Mouse (Mus musculus) cerebellum, adult 2 months (tissue): ENCODE data around the gene Qsox1. TPM values are rescaled to one million over a fixed set of nuclear protein-coding genes. Genes with fewer than 3 reads are reported as not detected.

Experiments used
- DNase-seq, 2 experiments: peaks; one replicate each; pipeline ENCODE4 v3.0.0; 2021
- H3K27ac ChIP-seq: fragments of 200-500 bp; 2 replicates; pipeline ENCODE4 v1.5.1; 2012; ENCODE audit warnings: low read length, control low read depth, inconsistent platforms; ENCODE audit not compliant: insufficient read depth
- H3K27me3 ChIP-seq: fragments of 200-500 bp; 2 replicates; pipeline ENCODE4 v1.6.1; 2012; ENCODE audit warnings: inconsistent platforms, mild to moderate bottlenecking, low read length, moderate library complexity; ENCODE audit not compliant: control insufficient read depth, insufficient read depth
- H3K4me1 ChIP-seq: fragments of 200-500 bp; 2 replicates; pipeline ENCODE4 v1.6.1; 2011; ENCODE audit warnings: low read length; ENCODE audit not compliant: control insufficient read depth, insufficient read depth
- H3K4me3 ChIP-seq: fragments of 200-500 bp; replicated peaks from 2 replicates; pipeline ENCODE3; 2011; ENCODE audit warnings: mild to moderate bottlenecking, low read depth, low read length, control low read depth; ENCODE audit not compliant: insufficient read depth
- CTCF ChIP-seq: fragments of 200-500 bp; IDR thresholded peaks from 2 replicates; pipeline ENCODE4 v1.5.1; 2011; ENCODE audit warnings: low read depth, mild to moderate bottlenecking, control low read depth, low read length, moderate library complexity, borderline replicate concordance; ENCODE audit not compliant: insufficient read depth
- POLR2A ChIP-seq: fragments of 200-500 bp; IDR thresholded peaks from 2 replicates; pipeline ENCODE4 v1.6.1; 2011; ENCODE audit warnings: low read length, control low read depth, borderline replicate concordance; ENCODE audit not compliant: insufficient read depth
- WGBS: fragments of 180-500 bp; shearing (Covaris S2); methylation state at CpG from one replicate; pipeline ENCODE4 v1.1.7; 2018; 5-methylcytosine and 5-hydroxymethylcytosine counted together
- polyA plus RNA-seq: library from polyadenylated mRNA; depleted of rRNA; stranded (reverse); fragments of >200 nt; gene quantifications from 2 replicates; pipeline ENCODE4 v1.2.3, GENCODE M21; 2012

Gene Qsox1
- polyA plus RNA-seq, 1 experiment = 29.0 TPM

GRCm38 (mm10) chr1:155810616-155811015 lies 2.1 kb downstream of the Qsox1 start:
- H3K4me1 ChIP-seq = 0 out of 2 replicates have a peak, but pooled peaks cover 6% of the 10 kb centered on the region
- H3K4me3 ChIP-seq = no peak overlapping the region
- H3K27me3 ChIP-seq = no peaks in the 10 kb centered on the region
- TF ChIP-seq POLR2A (no peak), CTCF (no peak)
- WGBS = 72% methylated on average over 7 of the region's 7 CpGs
- no peak for DNase-seq
- H3K27ac ChIP-seq = no peak overlapping the region

- Histone ChIP-seq H3K4me1 (0 out of 2 replicates have a peak, but pooled peaks cover 6% of the 10 kb centered on the region), H3K27ac (no peak overlapping the region), H3K4me3 (no peak overlapping the region), H3K27me3 (no peaks in the 10 kb centered on the region)
- 56% methylated on average over 10 of the region's 10 CpGs for WGBS
- TF ChIP-seq CTCF (no peak), POLR2A (no peak)
- no peak for DNase-seq
These were observed 2.8 kb downstream of the Qsox1 start for GRCm38 (mm10) chr1:155809706-155810442.

DNA sequence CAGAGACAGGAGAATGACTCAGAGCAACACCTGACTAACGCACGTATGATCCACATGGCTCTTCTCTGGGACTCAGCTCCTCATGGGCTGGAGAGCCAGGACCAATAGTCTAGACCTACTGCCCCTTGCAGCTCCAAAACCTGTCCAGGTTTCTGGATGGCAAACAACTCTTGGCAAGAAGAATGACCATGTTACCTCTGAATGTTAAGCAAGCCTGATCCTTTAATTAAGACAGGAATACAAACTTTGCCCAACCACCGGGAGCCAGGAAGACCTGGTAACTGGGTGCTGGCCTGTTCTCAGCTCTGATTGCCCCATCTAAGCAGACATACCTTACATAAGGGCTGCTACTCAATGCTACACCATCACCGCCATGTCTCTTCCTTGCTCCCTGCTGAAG lies 4.4 kb downstream of the Qsox1 start:
- 87% methylated on average over 4 of the region's 4 CpGs for WGBS
- Histone ChIP-seq H3K27ac (no peak overlapping the region), H3K4me3 (no peak overlapping the region), H3K27me3 (no peaks in the 10 kb centered on the region), H3K4me1 (0 out of 2 replicates have a peak, but pooled peaks cover 6% of the 10 kb centered on the region)
- DNase-seq = no peak
- TF ChIP-seq CTCF = no peak

DNA sequence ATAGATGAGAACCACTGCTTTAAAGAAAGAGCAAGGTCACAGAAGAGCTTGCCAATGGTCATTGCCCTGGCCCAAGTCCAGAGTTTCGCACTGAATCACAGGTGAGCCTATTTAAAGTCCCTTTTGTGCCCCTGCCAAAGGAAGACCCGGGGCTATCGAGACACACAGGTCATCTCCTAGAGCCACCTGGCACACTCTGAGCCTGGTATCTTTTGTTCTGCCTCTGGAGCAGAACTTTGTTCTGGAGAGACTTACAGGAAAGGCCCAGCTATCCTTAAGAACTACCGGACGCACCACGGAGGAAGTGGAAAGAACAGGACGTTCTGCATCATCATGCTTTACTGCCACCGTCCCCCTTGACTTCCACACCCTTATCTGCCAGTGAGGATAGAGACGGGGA lies 7.1 kb downstream of the Qsox1 start:
- H3K27ac ChIP-seq = no peak overlapping the region
- H3K4me1 ChIP-seq = peaks cover 16% of the 10 kb centered on the region
- TF ChIP-seq CTCF (no peak), POLR2A (no peak)
- DNase-seq = no peak
- WGBS = 95% methylated on average over 9 of the region's 9 CpGs
- no peaks in the 10 kb centered on the region for H3K27me3 ChIP-seq
- H3K4me3 ChIP-seq = no peak overlapping the region

- no peaks in the 10 kb centered on the region for H3K27me3 ChIP-seq
- peak overlapping the region; percentile 54; the same call in 1 of the 2 replicates for H3K27ac ChIP-seq
- no peak overlapping the region for H3K4me3 ChIP-seq
- WGBS = 19% methylated on average over 11 of the region's 11 CpGs
- DNase-seq = peak; percentile 86 to 89
- TF ChIP-seq CTCF = no peak
- H3K4me1 ChIP-seq = peaks cover 25% of the 10 kb centered on the region
These were observed 11.4 kb downstream of the Qsox1 start for GRCm38 (mm10) chr1:155801014-155801991.

GRCm38 (mm10) chr1:155798000-155798399 lies 14.7 kb downstream of the Qsox1 start:
- no peak for DNase-seq
- 78% methylated on average over 4 of the region's 4 CpGs for WGBS
- Histone ChIP-seq H3K4me3 (no peak overlapping the region), H3K4me1 (peaks cover 25% of the 10 kb centered on the region), H3K27ac (no peak overlapping the region), H3K27me3 (no peaks in the 10 kb centered on the region)
- TF ChIP-seq POLR2A (no peak), CTCF (no peak)

DNA sequence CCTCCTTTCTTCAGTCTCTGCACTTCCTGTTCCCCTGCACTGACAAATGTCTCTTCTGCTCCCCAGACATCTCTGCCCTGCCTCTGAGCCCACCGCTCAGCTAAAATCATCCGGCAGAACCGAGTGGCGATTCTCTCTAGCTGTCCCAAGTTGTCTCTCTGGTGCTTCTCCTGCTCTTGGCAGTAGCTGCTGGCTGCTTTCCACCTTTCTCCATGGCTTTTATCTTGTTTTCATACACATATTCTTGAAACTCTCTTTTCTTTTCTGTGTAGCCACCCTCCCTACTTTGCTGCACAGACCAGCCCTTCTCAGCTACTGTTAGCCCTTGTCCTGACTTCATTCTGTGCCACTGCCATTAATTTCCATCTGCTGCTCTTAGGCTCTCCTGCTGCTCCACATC lies 15.3 kb downstream of the Qsox1 start:
- peak in 1 of 2 experiments; percentile 42 for DNase-seq
- H3K27me3 ChIP-seq = no peaks in the 10 kb centered on the region
- peaks cover 25% of the 10 kb centered on the region for H3K4me1 ChIP-seq
- 43% methylated on average over 4 of the region's 4 CpGs for WGBS
- TF ChIP-seq CTCF (no peak), POLR2A (no peak)
- H3K27ac ChIP-seq = no peak overlapping the region
- H3K4me3 ChIP-seq = no peak overlapping the region

- peaks cover 23% of the 10 kb centered on the region for H3K4me1 ChIP-seq
- TF ChIP-seq POLR2A = no peak
- TF ChIP-seq CTCF = no peak
- H3K27ac ChIP-seq = no peak overlapping the region
These were observed 15.8 kb downstream of the Qsox1 start for GRCm38 (mm10) chr1:155796757-155797405.

More at GRCm38 (mm10) chr1:155796757-155797405, 15.8 kb downstream of the Qsox1 start:
- Histone ChIP-seq H3K4me3 (no peak overlapping the region), H3K27me3 (no peaks in the 10 kb centered on the region)
- 86% methylated on average over 11 of the region's 11 CpGs for WGBS
- no peak for DNase-seq
